Mouse (Mus musculus) ES-CJ7 (cell line): ENCODE measurements around the gene Mgea5.
A peak's percentile ranks its signal among the peaks of the same experiment; 100 is the strongest.

ENCODE experiments used
- DNase-seq: peaks from one replicate; pipeline ENCODE4 v3.0.0; 2011; ENCODE audit warnings: low read depth, low spot score

Mgea5 gene

GRCm38 (mm10) chr19:45748691-45749242 lies 34.9 kb downstream of the Mgea5 start:
- DNase-seq: no peak

GRCm38 (mm10) chr19:45748206-45748605 lies 35.4 kb downstream of the Mgea5 start:
- DNase-seq: peak; percentile 37

GRCm38 (mm10) chr19:45747028-45747867 lies 36.4 kb downstream of the Mgea5 start:
- DNase-seq: peak; percentile 90

GRCm38 (mm10) chr19:45746153-45747020 lies 37.2 kb downstream of the Mgea5 start:
- peak; percentile 83 for DNase-seq

- no peak for DNase-seq
These were observed 38.1 kb downstream of the Mgea5 start for GRCm38 (mm10) chr19:45745344-45746152.

GRCm38 (mm10) chr19:45743619-45744018 lies 40.0 kb downstream of the Mgea5 start:
- no peak for DNase-seq

- DNase-seq: no peak
These were observed 40.6 kb downstream of the Mgea5 start for GRCm38 (mm10) chr19:45742984-45743575.

GRCm38 (mm10) chr19:45742218-45742983 lies 41.2 kb downstream of the Mgea5 start, which contains the start of gene Fgf8:
Gene Fgf8 (minus strand): TSS chr19:45742915.
- no peak for DNase-seq

GRCm38 (mm10) chr19:45741431-45742217 lies 42.0 kb downstream of the Mgea5 start:
- DNase-seq: no peak

- DNase-seq: no peak
These were observed 42.8 kb downstream of the Mgea5 start for GRCm38 (mm10) chr19:45740817-45741216.

- DNase-seq: no peak
These were observed 43.4 kb downstream of the Mgea5 start for GRCm38 (mm10) chr19:45740233-45740632.

GRCm38 (mm10) chr19:45738521-45738920 lies 45.1 kb downstream of the Mgea5 start:
- no peak for DNase-seq

- no peak for DNase-seq
These were observed 45.7 kb downstream of the Mgea5 start for GRCm38 (mm10) chr19:45737846-45738484.

- DNase-seq: no peak
These were observed 46.3 kb downstream of the Mgea5 start for GRCm38 (mm10) chr19:45737208-45737845.

- DNase-seq: no peak
These were observed 46.8 kb downstream of the Mgea5 start for GRCm38 (mm10) chr19:45736855-45737207.

- no peak for DNase-seq
These were observed 47.4 kb downstream of the Mgea5 start for GRCm38 (mm10) chr19:45736241-45736640.

- DNase-seq: no peak
These were observed 48.9 kb downstream of the Mgea5 start for GRCm38 (mm10) chr19:45734762-45735161.

- no peak for DNase-seq
These were observed 49.4 kb downstream of the Mgea5 start for GRCm38 (mm10) chr19:45734191-45734590.
